Mouse (Mus musculus): ENCODE measurements around the gene Haus6.
"Not testable (repeated sequence)": the region's sequence is repeated elsewhere in the genome, so short reads cannot be mapped to it uniquely, and the experiment has no call there.

The Haus6 gene

GRCm38 (mm10) chr4:86611524-86612288 is at the start of gene Haus6:
Haus6 (minus strand) TSS chr4:86612055.
- DNase-seq (ENCODE audit: low read depth, low spot score), result peak; percentile 93

- DNase-seq (ENCODE audit: low read depth, low spot score), result no peak
Observed at GRCm38 (mm10) chr4:86657176-86657575, 45.3 kb upstream of the Haus6 start.

- DNase-seq (ENCODE audit: low read depth, low spot score), result not testable (repeated sequence)
Observed at GRCm38 (mm10) chr4:86656410-86656809, 44.6 kb upstream of the Haus6 start.

- no peak for DNase-seq (ENCODE audit: low read depth, low spot score)
Observed at GRCm38 (mm10) chr4:86651686-86652384, 40.0 kb upstream of the Haus6 start.

GRCm38 (mm10) chr4:86648394-86648793 is 36.5 kb upstream of the Haus6 start:
- DNase-seq (ENCODE audit: low read depth, low spot score), result not testable (repeated sequence)

- not testable (repeated sequence) for DNase-seq (ENCODE audit: low read depth, low spot score)
Observed at GRCm38 (mm10) chr4:86637561-86637960, 25.7 kb upstream of the Haus6 start.

GRCm38 (mm10) chr4:86634873-86635272 is 23.0 kb upstream of the Haus6 start:
- DNase-seq (ENCODE audit: low read depth, low spot score), result not testable (repeated sequence)

GRCm38 (mm10) chr4:86634312-86634711 is 22.5 kb upstream of the Haus6 start:
- DNase-seq (ENCODE audit: low read depth, low spot score), result not testable (repeated sequence)

- not testable (repeated sequence) for DNase-seq (ENCODE audit: low read depth, low spot score)
Observed at GRCm38 (mm10) chr4:86632556-86632955, 20.7 kb upstream of the Haus6 start.

- DNase-seq (ENCODE audit: low read depth, low spot score), result peak; percentile 16
Observed at GRCm38 (mm10) chr4:86631831-86632230, 20.0 kb upstream of the Haus6 start.

- DNase-seq (ENCODE audit: low read depth, low spot score), result not testable (repeated sequence)
Observed at GRCm38 (mm10) chr4:86626496-86626895, 14.6 kb upstream of the Haus6 start.

GRCm38 (mm10) chr4:86625463-86625862 is 13.6 kb upstream of the Haus6 start:
- DNase-seq (ENCODE audit: low read depth, low spot score), result no peak

- DNase-seq (ENCODE audit: low read depth, low spot score), result not testable (repeated sequence)
Observed at GRCm38 (mm10) chr4:86622532-86622931, 10.7 kb upstream of the Haus6 start.

- no peak for DNase-seq (ENCODE audit: low read depth, low spot score)
Observed at GRCm38 (mm10) chr4:86622116-86622515, 10.3 kb upstream of the Haus6 start.

- DNase-seq (ENCODE audit: low read depth, low spot score), result no peak
Observed at GRCm38 (mm10) chr4:86620506-86620905, 8.7 kb upstream of the Haus6 start.

GRCm38 (mm10) chr4:86612289-86612620 is 400 bp upstream of the Haus6 start:
- DNase-seq (ENCODE audit: low read depth, low spot score), result no peak

- DNase-seq (ENCODE audit: low read depth, low spot score), result no peak
Observed at GRCm38 (mm10) chr4:86591304-86591703, 20.6 kb downstream of the Haus6 start.

- DNase-seq (ENCODE audit: low read depth, low spot score), result no peak
Observed at GRCm38 (mm10) chr4:86588236-86588635, 23.6 kb downstream of the Haus6 start.

- DNase-seq (ENCODE audit: low read depth, low spot score), result no peak
Observed at GRCm38 (mm10) chr4:86580591-86580990, 31.3 kb downstream of the Haus6 start.

GRCm38 (mm10) chr4:86580056-86580455 is 31.8 kb downstream of the Haus6 start:
- no peak for DNase-seq (ENCODE audit: low read depth, low spot score)

GRCm38 (mm10) chr4:86576630-86577225 is 35.1 kb downstream of the Haus6 start:
- DNase-seq (ENCODE audit: low read depth, low spot score), result no peak

- DNase-seq (ENCODE audit: low read depth, low spot score), result peak; percentile 26
Observed at GRCm38 (mm10) chr4:86576120-86576541, 35.7 kb downstream of the Haus6 start.
